10 mouse cellular contexts compared by ENCODE assay signal in genomic region chr2:155436445-155436844, GRCm38 (mm10). TPM values are rescaled to one million over a fixed set of nuclear protein-coding genes. Genes with fewer than 3 reads are reported as not detected.
A peak's percentile ranks its signal among the peaks of the same experiment; 100 is the strongest.
DNase-seq lines count a peak whose midpoint lies in the region; ATAC-seq and TF ChIP-seq lines count a peak whose summit lies in the region.
"Had no signal": no experiment of that assay in that cellular context is flagged by ENCODE, and none has a peak within 500 bp of the region (broad histone marks: within the 10 kb centered on the region; RNA-seq: fewer than 3 reads in every experiment).

No protein-coding gene starts in this region.

- H3K4me1 ChIP-seq in kidney, postnatal 0 days (replicated peaks; ENCODE audit: insufficient read depth, low read length), result no peaks in the 10 kb centered on the region

- no peak overlapping the region for H3K9ac ChIP-seq in kidney, postnatal 0 days (ENCODE audit: low read depth, low read length)

- no peak for ATAC-seq in CD4-positive, CD25-positive, alpha-beta regulatory T cell, adult 4 months
- ATAC-seq in kidney, postnatal 0 days (replicated peaks; ENCODE audit: low FRiP score, low read depth), result no peak
- no peak for ATAC-seq in Patski
- ATAC-seq in megakaryocyte progenitor cell, adult 5-6 weeks (replicated peaks; ENCODE audit: poor library complexity), result 0 out of 2 replicates have a peak, but pooled peaks have one; percentile 46
- ATAC-seq: midbrain, embryonic 16.5 days had no signal

- no peak overlapping the region for H3K27ac ChIP-seq in kidney, postnatal 0 days

- no peaks in the 10 kb centered on the region for H3K27me3 ChIP-seq in kidney, postnatal 0 days (ENCODE audit: insufficient read depth, low read length)
- H3K27me3 ChIP-seq in Patski, result no peaks in the 10 kb centered on the region

- no peaks in the 10 kb centered on the region for H3K9me3 ChIP-seq in kidney, postnatal 0 days (replicated peaks; ENCODE audit: low read length)

- peaks cover 23% of the 10 kb centered on the region for H3K36me3 ChIP-seq in kidney, postnatal 0 days (ENCODE audit: insufficient read depth, low read length)

- peak; percentile 55 for DNase-seq in CD4-positive, CD25-positive, alpha-beta regulatory T cell, adult 2 months (ENCODE audit: low read depth, low spot score)
- DNase-seq in kidney, postnatal 0 days (ENCODE audit: low spot score), result peak; percentile 18
- no peak for DNase-seq in kidney, postnatal 10 days
- DNase-seq in Patski (ENCODE audit: low read depth, low spot score), result no peak
- DNase-seq in left cerebral cortex, adult 11 months (ENCODE audit: low spot score), result no peak
- no peak for DNase-seq in heart, adult 11 months

- H3K4me2 ChIP-seq in kidney, postnatal 0 days (ENCODE audit: low read length), result no peak overlapping the region

- CTCF ChIA-PET in Patski (lab: Charles Lee), result interaction anchor here (1.2 to 1.9 kb wide), 8 partner anchors 9 to 53 kb away, joined by 3 to 9 read pairs (median 6); no protein-coding TSS in a partner anchor

- no peak overlapping the region for H3K4me3 ChIP-seq in kidney, postnatal 0 days (replicated peaks; ENCODE audit: low read depth, low read length)
- H3K4me3 ChIP-seq: erythroblast, embryonic 14.5 days had no signal

- peak; percentile 52 for TF ChIP-seq CTCF in kidney, postnatal 0 days (IDR thresholded peaks at IDR 0.05; ENCODE audit: low read depth)
- peak; percentile 54 for TF ChIP-seq CTCF in Patski (IDR thresholded peaks at IDR 0.05)

- in situ Hi-C loops in Patski (cut with MboI; ENCODE audit: low pct_unique_long_range_greater_than_20kb), result no loop called here

- POLR2A ChIA-PET in Patski (lab: Charles Lee), result no interaction called here

RNA-seq across cellular contexts. Expression of gene Ncoa6, which starts 37.2 kb away (rescaled TPM):
- polyA plus RNA-seq in CD4-positive, CD25-positive, alpha-beta regulatory T cell, adult 4 months (2017; shearing (Covaris generic)), result 10 to 100 TPM; 10.8 to 14.2 TPM
- polyA plus RNA-seq in kidney, postnatal 0 days (2015; fragmentation: Nextera tagmentation; extraction: Ambion mirVana), result 19.0 and 19.6 TPM in 2 replicates
- 40.0 TPM for polyA plus RNA-seq in Patski (2021)
- 58.3 and 61.2 TPM in 2 replicates for total RNA-seq in megakaryocyte progenitor cell, adult 5-6 weeks (2015)
- 12.4 and 15.4 TPM in 2 replicates for total RNA-seq in megakaryocyte progenitor cell, adult 5-6 weeks (2017)

RNA-seq across cellular contexts. Expression of gene Trp53inp2, which starts 55.6 kb away (rescaled TPM):
- polyA plus RNA-seq in CD4-positive, CD25-positive, alpha-beta regulatory T cell, adult 4 months (2017; shearing (Covaris generic)), result 1 to 10 TPM; 1.2 to 1.6 TPM
- polyA plus RNA-seq in kidney, postnatal 0 days (2015; fragmentation: Nextera tagmentation; extraction: Ambion mirVana), result 35.9 and 38.1 TPM in 2 replicates
- polyA plus RNA-seq in Patski (2021), result 140 TPM
- 3.4 and 4.7 TPM in 2 replicates for total RNA-seq in megakaryocyte progenitor cell, adult 5-6 weeks (2015)
- total RNA-seq in megakaryocyte progenitor cell, adult 5-6 weeks (2017), result 3.3 and 4.2 TPM in 2 replicates

Comparison
In these comparisons a context has a peak if more than half of its experiments do, and no peak if none do; other contexts are left out.
1. DNase-seq: peak in CD4-positive, CD25-positive, alpha-beta regulatory T cell, adult 2 months (single experiment) and kidney, postnatal 0 days (single experiment); none in kidney, postnatal 10 days (single experiment), Patski (single experiment), left cerebral cortex, adult 11 months (single experiment) and heart, adult 11 months (single experiment).
2. RNA of gene Trp53inp2, which starts 55.6 kb away (polyA plus RNA-seq): 140 TPM in Patski (single experiment) and 35.9 to 38.1 TPM in kidney, postnatal 0 days; 1.2 to 1.6 TPM in CD4-positive, CD25-positive, alpha-beta regulatory T cell, adult 4 months; every median in the first group is over 10 times any median in the second.